In the genomic region with DNA sequence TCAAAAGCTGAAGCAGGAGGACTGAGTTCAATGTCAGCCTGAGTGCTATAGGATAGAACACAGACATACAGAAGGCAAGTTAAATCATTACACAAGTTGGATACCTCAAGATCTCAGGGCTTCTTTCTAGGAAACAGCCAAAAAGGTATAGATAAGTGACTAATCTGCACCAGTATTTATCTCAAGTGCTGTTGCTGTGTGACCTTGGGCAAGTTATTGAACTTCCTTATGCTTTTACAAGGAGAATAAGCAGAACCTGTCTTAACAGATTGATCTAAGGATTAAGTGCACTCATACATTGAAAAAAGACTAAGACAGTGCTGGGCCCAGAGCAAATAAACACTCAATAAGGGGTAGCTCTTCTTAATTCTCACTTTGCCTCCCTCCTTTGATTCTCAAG, we compare ENCODE assay signal across 29 mouse cellular contexts.
"Had no signal": no experiment of that assay in that cellular context is flagged by ENCODE, and none has a peak within 500 bp of the region (broad histone marks: within the 10 kb centered on the region; RNA-seq: fewer than 3 reads in every experiment).

No protein-coding gene starts in this region.

- H3K4me3 ChIP-seq: heart, embryonic 10.5 days; heart, embryonic 12.5 days; heart, embryonic 13.5 days; heart, embryonic 15.5 days; hindbrain, embryonic 10.5 days; hindbrain, embryonic 12.5 days; hindbrain, embryonic 13.5 days; hindbrain, embryonic 15.5 days; intestine, embryonic 15.5 days; kidney, embryonic 15.5 days had no signal

- H3K27ac ChIP-seq: heart, embryonic 10.5 days; heart, embryonic 13.5 days; heart, embryonic 15.5 days; hindbrain, embryonic 10.5 days; hindbrain, embryonic 12.5 days; hindbrain, embryonic 13.5 days; hindbrain, embryonic 14.5 days; hindbrain, embryonic 15.5 days; hindbrain, postnatal 0 days; intestine, embryonic 15.5 days; kidney, embryonic 15.5 days; kidney, postnatal 0 days had no signal

- DNase-seq: heart, postnatal 10 days; heart, postnatal 14 days; heart, postnatal 36 days; heart, postnatal 4 days; kidney, adult 11 months; kidney, adult 18-20 months; kidney, adult 2 months; kidney, adult 8-10 months; kidney, adult 9 months; kidney, postnatal 10 days; kidney, postnatal 14 days; kidney, postnatal 25 days; kidney, postnatal 36 days; kidney, postnatal 4 days; layer of hippocampus, adult 9-11 months; layer of hippocampus, postnatal 36 days had no signal

- H3K36me3 ChIP-seq: heart, embryonic 10.5 days; heart, embryonic 12.5 days; heart, embryonic 13.5 days; heart, embryonic 15.5 days; hindbrain, embryonic 12.5 days; hindbrain, embryonic 13.5 days; hindbrain, embryonic 15.5 days; intestine, embryonic 15.5 days; kidney, embryonic 15.5 days had no signal

- H3K27me3 ChIP-seq: heart, embryonic 12.5 days; heart, embryonic 13.5 days; heart, embryonic 15.5 days; hindbrain, embryonic 12.5 days; hindbrain, embryonic 13.5 days; hindbrain, embryonic 15.5 days; intestine, embryonic 15.5 days; kidney, embryonic 15.5 days had no signal

- H3K9me3 ChIP-seq: heart, embryonic 10.5 days; heart, embryonic 12.5 days; heart, embryonic 13.5 days; heart, embryonic 15.5 days; hindbrain, embryonic 10.5 days; hindbrain, embryonic 12.5 days; hindbrain, embryonic 13.5 days; hindbrain, embryonic 15.5 days; intestine, embryonic 15.5 days; kidney, embryonic 15.5 days had no signal

- H3K4me1 ChIP-seq: hindbrain, embryonic 10.5 days; hindbrain, embryonic 12.5 days; hindbrain, embryonic 15.5 days; kidney, embryonic 15.5 days had no signal

- H3K9ac ChIP-seq: heart, embryonic 12.5 days; heart, embryonic 13.5 days; heart, embryonic 15.5 days; hindbrain, embryonic 12.5 days; hindbrain, embryonic 13.5 days; hindbrain, embryonic 14.5 days; hindbrain, embryonic 15.5 days; intestine, embryonic 15.5 days; kidney, embryonic 15.5 days had no signal
